Mouse (Mus musculus): ENCODE results near the gene Cldn34c4. TPM values are rescaled to one million over a fixed set of nuclear protein-coding genes. Genes with fewer than 3 reads are reported as not detected.

Gene Cldn34c4
- not detected in 2 replicates for polyA plus RNA-seq (2015; fragmentation: Nextera tagmentation; extraction: Ambion mirVana)

GRCm38 (mm10) chrX:127736454-127736853 lies at the start of gene Cldn34c4:
Gene Cldn34c4, minus strand, starts transcription at chrX:127736554.
- H3K4me2 ChIP-seq (ENCODE audit: low read length), result no peak within 1 kb of the TSS
- WGBS, result 55% methylated on average over 2 of the region's 2 CpGs
- H3K4me3 ChIP-seq (ENCODE audit: low read length), result no peak within 1 kb of the TSS
- no peak within 1 kb of the TSS for H3K9ac ChIP-seq (ENCODE audit: low read depth, low read length)
- no peak within 1 kb of the TSS for H3K27ac ChIP-seq (ENCODE audit: low read depth, low read length)
- H3K36me3 ChIP-seq (ENCODE audit: control insufficient read depth, insufficient read depth, low read length), result no peaks in the 10 kb centered on the region
- ATAC-seq, result no peak
- no peaks in the 10 kb centered on the region for H3K9me3 ChIP-seq (ENCODE audit: control insufficient read depth, low read length)
- no peaks in the 10 kb centered on the region for H3K4me1 ChIP-seq (ENCODE audit: control insufficient read depth, insufficient read depth, low read depth, low read length)
- no peaks in the 10 kb centered on the region for H3K27me3 ChIP-seq (replicated peaks; ENCODE audit: control insufficient read depth, insufficient read depth, low read length)

GRCm38 (mm10) chrX:127747062-127747461 lies 10.7 kb upstream of the Cldn34c4 start:
- ATAC-seq, result no peak
- no peaks in the 10 kb centered on the region for H3K36me3 ChIP-seq (ENCODE audit: control insufficient read depth, insufficient read depth, low read length)
- no peaks in the 10 kb centered on the region for H3K4me1 ChIP-seq (ENCODE audit: control insufficient read depth, insufficient read depth, low read depth, low read length)
- H3K9ac ChIP-seq (ENCODE audit: low read depth, low read length), result no peak overlapping the region
- H3K27ac ChIP-seq (ENCODE audit: low read depth, low read length), result no peak overlapping the region
- no peak overlapping the region for H3K4me2 ChIP-seq (ENCODE audit: low read length)
- H3K4me3 ChIP-seq (ENCODE audit: low read length), result no peak overlapping the region
- H3K9me3 ChIP-seq (ENCODE audit: control insufficient read depth, low read length), result no peaks in the 10 kb centered on the region
- WGBS, result 83% methylated on average over 4 of the region's 4 CpGs
- no peaks in the 10 kb centered on the region for H3K27me3 ChIP-seq (replicated peaks; ENCODE audit: control insufficient read depth, insufficient read depth, low read length)

Data from hindbrain, embryonic 16.5 days (tissue).